Mouse (Mus musculus) midbrain, postnatal 0 days (tissue): Measurements from ENCODE around the gene S1pr3. TPM values are rescaled to one million over a fixed set of nuclear protein-coding genes. Genes with fewer than 3 reads are reported as not detected.
A peak's percentile ranks its signal among the peaks of the same experiment; 100 is the strongest.

ENCODE experiments used
- ATAC-seq: fragments of 200-750 bp; cut with Nextera tagmentation; 2 replicates; pipeline ENCODE4 v1.8.0; 2017; ENCODE audit warnings: moderate number of reproducible peaks, mild to moderate bottlenecking, moderate TSS enrichment, moderate library complexity; ENCODE audit not compliant: low FRiP score
- DNase-seq: peaks from one replicate; pipeline ENCODE4 v3.0.0-alpha.2; 2015; ENCODE audit warnings: low spot score
- H3K27ac ChIP-seq: fragments of 300-500 bp; sonication (generic); 2 replicates; pipeline ENCODE4 v1.5.1; 2014; ENCODE audit warnings: low read depth, mild to moderate bottlenecking, low read length, mixed read lengths
- H3K27me3 ChIP-seq: fragments of 300-500 bp; sonication (generic); 2 replicates; pipeline ENCODE4 v1.6.1; 2014; ENCODE audit warnings: low read length, control low read depth, mixed read lengths; ENCODE audit not compliant: insufficient read depth
- H3K36me3 ChIP-seq: fragments of 300-500 bp; sonication (generic); 2 replicates; pipeline ENCODE4 v1.6.1; 2014; ENCODE audit warnings: low read length, control low read depth, mixed read lengths; ENCODE audit not compliant: insufficient read depth
- H3K4me1 ChIP-seq: fragments of 300-500 bp; sonication (generic); 2 replicates; pipeline ENCODE4 v1.6.1; 2014; ENCODE audit warnings: mild to moderate bottlenecking, control low read depth, antibody characterized with exemption, low read length, mixed read lengths; ENCODE audit not compliant: insufficient read depth
- H3K4me2 ChIP-seq: fragments of 300-500 bp; sonication (generic); 2 replicates; pipeline ENCODE4 v1.6.1; 2014; ENCODE audit warnings: low read depth, mild to moderate bottlenecking, low read length, mixed read lengths; ENCODE audit not compliant: poor library complexity, severe bottlenecking
- H3K4me3 ChIP-seq: fragments of 300-500 bp; sonication (generic); 2 replicates; pipeline ENCODE4 v1.5.1; 2014; ENCODE audit warnings: low read depth, mild to moderate bottlenecking, low read length, moderate library complexity
- H3K9ac ChIP-seq: fragments of 300-500 bp; sonication (generic); replicated peaks from 2 replicates; pipeline ENCODE4 v1.6.1; 2014; ENCODE audit warnings: mild to moderate bottlenecking, low read length, moderate library complexity, mixed read lengths; ENCODE audit not compliant: poor library complexity, severe bottlenecking
- H3K9me3 ChIP-seq: fragments of 300-500 bp; sonication (generic); 2 replicates; pipeline ENCODE4 v1.6.1; 2016; ENCODE audit warnings: low read length, control low read depth
- CTCF ChIP-seq: IDR thresholded peaks from 2 replicates; pipeline ENCODE4 v1.5.1; 2016; ENCODE audit warnings: antibody characterized with exemption, mild to moderate bottlenecking
- WGBS: fragments of 180-500 bp; shearing (Covaris S2); extraction: QIAGEN DNeasy Blood & Tissue Kit; methylation state at CpG from one replicate; pipeline ENCODE4 v1.1.7; 2014; 5-methylcytosine and 5-hydroxymethylcytosine counted together
- polyA plus RNA-seq: library from polyadenylated mRNA; unstranded; fragments of >200 nt; fragmentation: Nextera tagmentation; extraction: Ambion mirVana; gene quantifications from 2 replicates; pipeline ENCODE4 v1.2.1, GENCODE M21; 2015
- total RNA-seq: library from RNA; depleted of rRNA; stranded (reverse); fragments of >200 nt; gene quantifications from 2 replicates; pipeline ENCODE4 v1.2.3, GENCODE M21; 2014

S1pr3 gene
- total and polyA plus RNA-seq, 2 experiments from 2014 or later: 7.0 to 9.5 TPM

GRCm38 (mm10) chr13:51399562-51399961 is 8.9 kb upstream of the S1pr3 start:
- no peaks in the 10 kb centered on the region for H3K27me3 ChIP-seq
- DNase-seq: no peak
- no peaks in the 10 kb centered on the region for H3K9me3 ChIP-seq
- no peak overlapping the region for H3K4me3 ChIP-seq
- no peaks in the 10 kb centered on the region for H3K36me3 ChIP-seq
- no peak overlapping the region for H3K9ac ChIP-seq
- WGBS: 95% methylated on average over 3 of the region's 3 CpGs
- no peak for ATAC-seq
- no peaks in the 10 kb centered on the region; the same call in 1 of the 2 replicates for H3K4me1 ChIP-seq
- H3K27ac ChIP-seq: no peak overlapping the region
- H3K4me2 ChIP-seq: no peak overlapping the region
- TF ChIP-seq CTCF: no peak

DNA sequence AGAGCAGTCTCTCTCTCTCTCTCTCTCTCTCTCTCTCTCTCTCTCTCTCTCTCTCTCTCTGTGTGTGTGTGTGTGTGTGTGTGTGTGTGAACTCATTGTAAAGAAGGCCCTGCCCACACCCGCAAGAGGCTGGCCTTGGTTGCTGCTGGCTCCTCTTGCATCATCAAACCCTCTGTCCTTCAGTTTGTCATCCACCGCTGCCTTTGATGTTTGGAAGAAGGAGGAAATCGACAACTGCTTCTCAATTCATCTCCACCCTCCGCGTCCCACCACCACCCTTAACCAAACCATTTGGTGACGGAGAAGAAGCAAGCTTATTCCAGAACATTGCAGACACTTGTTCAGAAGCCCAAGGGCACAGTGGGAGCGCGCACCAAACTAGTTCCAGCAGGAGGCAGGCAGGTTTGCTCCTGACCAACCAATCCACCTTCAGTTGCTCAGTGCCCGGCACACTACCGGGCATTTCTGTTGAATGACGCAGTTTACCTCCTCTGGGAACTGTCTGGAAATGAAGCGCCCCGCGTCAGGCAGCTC is 8.2 kb upstream of the S1pr3 start:
- DNase-seq: no peak
- Histone ChIP-seq H3K27me3 (no peaks in the 10 kb centered on the region), H3K36me3 (no peaks in the 10 kb centered on the region), H3K4me3 (peak overlapping the region; percentile 31), H3K4me2 (peak overlapping the region; percentile 68), H3K27ac (peak overlapping the region; percentile 38), H3K9ac (peak overlapping the region; percentile 42), H3K4me1 (no peaks in the 10 kb centered on the region; the same call in 1 of the 2 replicates), H3K9me3 (no peaks in the 10 kb centered on the region)
- ATAC-seq: peak; percentile 78
- 32% methylated on average over 13 of the region's 14 CpGs for whole genome bisulfite sequencing
- TF ChIP-seq CTCF: peak; percentile 32; the same call in 1 of the 2 replicates

DNA sequence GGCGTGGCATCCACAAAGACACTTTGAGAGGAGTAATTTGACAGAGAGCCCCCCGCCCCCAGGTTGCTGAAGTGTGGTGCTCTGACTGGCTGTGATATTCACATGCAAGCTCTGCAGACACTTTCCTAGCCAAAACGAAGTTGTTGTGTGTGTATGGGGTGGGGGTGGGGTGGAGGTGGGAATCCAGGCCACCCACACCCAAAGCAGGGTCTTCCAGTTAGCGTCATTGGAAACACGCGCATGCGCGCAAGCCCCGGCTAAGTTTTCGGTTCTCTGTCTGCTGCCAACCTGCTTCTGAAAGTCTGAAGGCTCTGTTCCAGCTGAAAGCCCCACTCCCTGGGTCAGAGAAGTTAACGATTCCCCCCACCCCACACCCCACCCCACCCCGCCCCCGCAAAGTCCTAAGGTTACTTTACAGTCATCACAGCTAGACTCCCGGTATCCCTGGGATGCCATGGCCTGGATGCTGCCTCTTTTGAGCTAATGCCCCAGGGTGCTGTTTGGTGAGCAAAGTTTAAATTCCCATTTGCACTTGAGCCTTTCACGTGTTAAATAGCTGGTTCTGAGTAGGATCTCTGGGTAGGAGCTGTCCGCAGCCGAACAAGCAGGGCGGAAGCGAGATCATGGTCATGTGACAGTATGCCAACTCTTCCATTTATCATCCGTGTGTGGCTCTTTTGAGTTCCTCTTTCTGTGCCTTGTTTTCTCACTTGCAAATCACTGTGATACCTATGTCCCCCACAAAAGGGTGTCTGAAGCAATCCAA is 7.5 kb upstream of the S1pr3 start:
- no peaks in the 10 kb centered on the region for H3K36me3 ChIP-seq
- WGBS: 10% methylated on average over 20 of the region's 20 CpGs
- peak overlapping the region; percentile 42 for H3K9ac ChIP-seq
- no peaks in the 10 kb centered on the region for H3K27me3 ChIP-seq
- H3K4me1 ChIP-seq: no peaks in the 10 kb centered on the region; the same call in 1 of the 2 replicates
- H3K9me3 ChIP-seq: no peaks in the 10 kb centered on the region
- peak overlapping the region; percentile 68 for H3K4me2 ChIP-seq
- peak; percentile 82 for DNase-seq
- TF ChIP-seq CTCF: no peak
- peak overlapping the region; percentile 38 for H3K27ac ChIP-seq
- H3K4me3 ChIP-seq: peak overlapping the region; percentile 31
- ATAC-seq: peak; percentile 88

DNA sequence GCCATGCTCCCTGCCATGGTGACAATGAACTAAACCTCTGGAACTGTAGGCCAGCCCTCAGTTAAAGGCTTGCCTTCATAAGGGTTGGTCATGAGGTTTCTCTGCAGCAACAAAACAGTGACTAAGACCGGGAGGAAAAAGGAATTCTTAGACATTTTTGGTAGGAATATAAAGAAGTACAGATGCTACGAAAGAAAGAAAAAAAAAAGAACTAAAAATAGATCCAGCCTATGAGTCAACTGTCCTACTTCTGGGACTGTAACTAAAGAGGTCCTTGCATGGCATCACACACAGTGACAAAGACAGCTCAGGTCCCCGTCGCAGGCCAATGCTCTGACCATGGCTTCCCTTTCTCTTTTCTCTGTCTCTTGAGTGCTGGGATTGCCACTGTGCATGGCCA is 3.9 kb upstream of the S1pr3 start:
- TF ChIP-seq CTCF: no peak
- ATAC-seq (no peak), DNase-seq (no peak)
- Histone ChIP-seq H3K27ac (no peak overlapping the region), H3K9me3 (no peaks in the 10 kb centered on the region), H3K9ac (no peak overlapping the region), H3K4me2 (no peak overlapping the region), H3K36me3 (no peaks in the 10 kb centered on the region), H3K4me1 (no peaks in the 10 kb centered on the region; the same call in 1 of the 2 replicates), H3K4me3 (no peak overlapping the region), H3K27me3 (peaks cover 12% of the 10 kb centered on the region)
- WGBS: 86% methylated on average over 4 of the region's 4 CpGs

DNA sequence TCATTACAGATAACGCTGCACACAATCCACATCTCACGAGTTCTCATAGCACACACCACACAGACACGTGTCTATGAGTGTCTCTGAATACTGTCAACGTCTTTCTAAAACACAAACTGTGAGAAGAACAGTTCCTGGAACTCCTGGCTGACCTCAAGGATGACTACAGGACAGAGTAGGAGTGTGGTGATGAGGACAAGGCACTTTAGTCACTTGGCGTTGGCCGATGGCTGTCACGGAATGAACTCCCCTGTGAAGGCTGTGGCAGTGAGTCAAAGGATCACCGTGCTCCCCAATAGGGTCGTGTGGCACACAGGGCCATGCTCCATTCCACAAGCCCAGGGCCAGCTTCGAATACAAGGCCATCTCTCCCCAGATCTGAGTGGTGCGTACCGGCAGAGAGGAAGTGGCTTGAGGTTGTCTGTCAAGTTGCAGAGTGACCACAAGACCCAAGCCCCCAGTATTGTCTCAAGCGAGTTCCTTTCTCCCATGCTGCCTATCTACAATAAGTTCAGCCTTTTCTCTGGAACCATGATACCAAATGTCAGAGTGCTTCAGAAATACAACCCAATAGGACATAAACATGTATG is 2.6 kb upstream of the S1pr3 start:
- 92% methylated on average over 13 of the region's 13 CpGs for WGBS
- ATAC-seq: no peak
- no peak overlapping the region for H3K4me2 ChIP-seq

More for the DNA sequence above, 2.6 kb upstream of the S1pr3 start:
- H3K9me3 ChIP-seq: no peaks in the 10 kb centered on the region
- no peak overlapping the region for H3K4me3 ChIP-seq
- H3K36me3 ChIP-seq: no peaks in the 10 kb centered on the region
- H3K4me1 ChIP-seq: no peaks in the 10 kb centered on the region; the same call in 1 of the 2 replicates
- peaks cover 12% of the 10 kb centered on the region for H3K27me3 ChIP-seq
- no peak for TF ChIP-seq CTCF
- H3K9ac ChIP-seq: no peak overlapping the region
- no peak overlapping the region for H3K27ac ChIP-seq
- no peak for DNase-seq
